In the genomic region with DNA sequence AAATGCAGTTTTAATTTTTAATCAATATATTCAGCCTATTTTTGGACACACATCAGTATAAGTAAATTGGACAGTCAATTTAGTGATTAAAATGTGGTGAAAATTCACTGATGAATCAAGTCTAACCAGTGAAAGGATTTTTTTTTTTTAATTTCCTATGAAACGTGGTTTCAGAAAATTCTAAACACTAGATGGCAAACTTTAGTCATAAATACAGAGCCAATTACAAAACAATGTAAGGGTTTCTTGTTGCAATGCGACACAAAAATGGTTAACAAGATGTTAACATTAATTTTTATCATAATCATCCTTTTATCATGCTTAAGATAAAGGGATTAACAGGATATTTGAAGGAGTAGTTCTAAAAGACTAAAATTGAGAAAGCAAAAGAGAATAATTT, we compare ENCODE assay signal across 21 mouse cellular contexts.
A peak's percentile ranks its signal among the peaks of the same experiment; 100 is the strongest.
DNase-seq lines count a peak whose midpoint lies in the region; ATAC-seq and TF ChIP-seq lines count a peak whose summit lies in the region.
"Had no signal": no experiment of that assay in that cellular context is flagged by ENCODE, and none has a peak within 500 bp of the region (broad histone marks: within the 10 kb centered on the region; RNA-seq: fewer than 3 reads in every experiment).

No protein-coding gene starts in this region.

- no peak for TF ChIP-seq POLR2A in brain, embryonic 14.5 days (IDR thresholded peaks at IDR 0.05; ENCODE audit: borderline replicate concordance, extremely low read depth, insufficient read depth, insufficient read length, poor library complexity, severe bottlenecking)

- 56% methylated on average over 2 of the region's 2 CpGs for WGBS in forebrain, embryonic 14.5 days
- 58% methylated on average over 2 of the region's 2 CpGs for WGBS in forebrain, embryonic 15.5 days

- H3K4me1 ChIP-seq in forebrain, embryonic 14.5 days (ENCODE audit: control insufficient read depth, insufficient read depth, low read length) = no peaks in the 10 kb centered on the region
- no peaks in the 10 kb centered on the region for H3K4me1 ChIP-seq in forebrain, embryonic 15.5 days
- H3K4me1 ChIP-seq: embryonic facial prominence, embryonic 12.5 days; forebrain, embryonic 12.5 days; heart, embryonic 13.5 days; hindbrain, embryonic 13.5 days had no signal

- TF ChIP-seq CTCF in layer of hippocampus, adult 2 months (conservative IDR thresholded peaks at IDR 0.05) = peak; percentile 59
- TF ChIP-seq CTCF in brain, embryonic 14.5 days (IDR thresholded peaks at IDR 0.05; ENCODE audit: borderline replicate concordance, extremely low read depth, insufficient read depth, insufficient read length) = no peak

- no peak overlapping the region for H3K4me3 ChIP-seq in forebrain, embryonic 14.5 days (ENCODE audit: low read depth, low read length)
- H3K4me3 ChIP-seq in forebrain, embryonic 15.5 days = no peak overlapping the region
- no peak overlapping the region for H3K4me3 ChIP-seq in layer of hippocampus, adult 2 months
- H3K4me3 ChIP-seq: embryonic facial prominence, embryonic 12.5 days; forebrain, embryonic 12.5 days; heart, embryonic 13.5 days; hindbrain, embryonic 13.5 days had no signal

- no peak overlapping the region for H3K9ac ChIP-seq in forebrain, embryonic 14.5 days (ENCODE audit: low read length)
- no peak overlapping the region for H3K9ac ChIP-seq in forebrain, embryonic 15.5 days (replicated peaks)
- H3K9ac ChIP-seq: embryonic facial prominence, embryonic 12.5 days; forebrain, embryonic 12.5 days; heart, embryonic 13.5 days; hindbrain, embryonic 13.5 days had no signal

- no peaks in the 10 kb centered on the region for H3K9me3 ChIP-seq in forebrain, embryonic 14.5 days (replicated peaks; ENCODE audit: control insufficient read depth, low read length)
- no peaks in the 10 kb centered on the region for H3K9me3 ChIP-seq in forebrain, embryonic 15.5 days
- H3K9me3 ChIP-seq: embryonic facial prominence, embryonic 12.5 days; forebrain, embryonic 12.5 days; heart, embryonic 13.5 days; hindbrain, embryonic 13.5 days had no signal

- DNase-seq in forebrain, embryonic 14.5 days (ENCODE audit: low spot score) = peak; percentile 22
- no peak for DNase-seq in layer of hippocampus, adult 2 months (ENCODE audit: low spot score in 2 of 2)
- no peak for DNase-seq in layer of hippocampus, adult 9-10 months (ENCODE audit: low spot score)
- DNase-seq in 416B (ENCODE audit: low read depth) = peak; percentile 0
- DNase-seq in brain, embryonic 14.5 days (ENCODE audit: low read depth) = peak; percentile 31
- no peak for DNase-seq in cerebellum, postnatal 14 days
- DNase-seq: adrenal gland, adult 2 months; adrenal gland, postnatal 25 days; cerebellum, adult 11 months; cerebellum, adult 8-10 months; cerebellum, postnatal 25 days; gastrocnemius, postnatal 36 days; heart, adult 11 months; heart, postnatal 36 days had no signal

- H3K4me2 ChIP-seq in forebrain, embryonic 14.5 days (ENCODE audit: low read length) = no peak overlapping the region
- H3K4me2 ChIP-seq in forebrain, embryonic 15.5 days (replicated peaks) = no peak overlapping the region
- H3K4me2 ChIP-seq: embryonic facial prominence, embryonic 12.5 days; forebrain, embryonic 12.5 days; heart, embryonic 13.5 days; hindbrain, embryonic 13.5 days had no signal

- ATAC-seq in forebrain, embryonic 14.5 days = no peak
- no peak for ATAC-seq in forebrain, embryonic 15.5 days (replicated peaks)
- ATAC-seq: intestine, embryonic 16.5 days had no signal

- H3K27ac ChIP-seq in forebrain, embryonic 14.5 days (ENCODE audit: low read depth, low read length) = no peak overlapping the region
- H3K27ac ChIP-seq in forebrain, embryonic 15.5 days (replicated peaks) = no peak overlapping the region
- no peak overlapping the region for H3K27ac ChIP-seq in layer of hippocampus, adult 2 months
- H3K27ac ChIP-seq: embryonic facial prominence, embryonic 12.5 days; forebrain, embryonic 12.5 days; heart, embryonic 13.5 days; hindbrain, embryonic 13.5 days had no signal

- H3K27me3 ChIP-seq in forebrain, embryonic 14.5 days (replicated peaks; ENCODE audit: control insufficient read depth, insufficient read depth, low read length) = no peaks in the 10 kb centered on the region
- no peaks in the 10 kb centered on the region for H3K27me3 ChIP-seq in forebrain, embryonic 15.5 days
- H3K27me3 ChIP-seq: CH12.LX; embryonic facial prominence, embryonic 12.5 days; forebrain, embryonic 12.5 days; heart, embryonic 13.5 days; hindbrain, embryonic 13.5 days had no signal

- H3K36me3 ChIP-seq in forebrain, embryonic 14.5 days (ENCODE audit: control insufficient read depth, insufficient read depth, low read length) = no peaks in the 10 kb centered on the region
- no peaks in the 10 kb centered on the region for H3K36me3 ChIP-seq in forebrain, embryonic 15.5 days
- H3K36me3 ChIP-seq: embryonic facial prominence, embryonic 12.5 days; forebrain, embryonic 12.5 days; heart, embryonic 13.5 days; hindbrain, embryonic 13.5 days had no signal

Comparison
In these comparisons a context has a peak if more than half of its experiments do, and no peak if none do; other contexts are left out.
1. DNase-seq: peak in forebrain, embryonic 14.5 days (single experiment), 416B (single experiment) and brain, embryonic 14.5 days (single experiment); none in layer of hippocampus, adult 2 months (0 of 2), layer of hippocampus, adult 9-10 months (single experiment) and cerebellum, postnatal 14 days (0 of 2).